Mouse (Mus musculus): ENCODE data around the gene Rnf43.

The Rnf43 gene

DNA sequence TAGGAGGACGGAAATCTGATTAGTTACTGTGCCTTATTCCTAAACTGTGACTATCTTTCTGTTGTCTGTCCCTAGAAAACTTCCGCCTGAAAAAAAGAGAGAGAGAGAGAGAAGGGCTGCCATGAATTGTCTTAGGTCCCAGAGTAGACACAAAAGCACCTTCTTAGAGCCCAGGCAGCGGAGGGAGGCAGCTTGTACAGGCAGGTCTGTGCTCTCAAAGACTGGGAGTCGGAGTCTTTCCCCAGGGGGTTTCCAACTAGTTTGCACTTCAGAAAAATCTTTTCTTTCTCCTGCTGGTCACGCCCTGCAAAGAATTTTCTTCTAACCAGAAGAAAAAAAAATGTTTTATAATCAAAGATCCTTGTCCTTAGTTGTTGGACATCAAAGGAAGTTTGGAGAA, 15.2 kb downstream of the Rnf43 start:
- no peak for DNase-seq (ENCODE audit: low spot score)

DNA sequence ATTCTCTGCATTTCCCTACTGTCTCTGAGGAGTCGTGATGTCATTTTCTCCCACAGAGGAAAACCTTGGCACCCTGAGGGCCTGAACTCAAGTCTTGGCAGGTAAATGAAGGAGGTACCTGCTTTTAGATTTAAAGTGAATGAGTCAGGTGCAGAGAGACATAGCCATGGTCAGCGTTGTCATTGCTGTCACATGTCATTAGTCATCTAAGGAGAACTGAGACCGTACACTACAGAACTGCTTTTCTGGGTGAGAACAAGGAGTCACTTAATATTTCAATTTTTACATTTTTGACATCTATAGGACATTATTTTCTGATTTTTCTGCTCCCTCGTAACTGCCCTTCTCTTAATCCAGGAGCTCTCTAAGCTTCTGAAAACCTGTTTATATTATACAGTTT, 16.0 kb downstream of the Rnf43 start:
- DNase-seq (ENCODE audit: low spot score) = no peak

DNA sequence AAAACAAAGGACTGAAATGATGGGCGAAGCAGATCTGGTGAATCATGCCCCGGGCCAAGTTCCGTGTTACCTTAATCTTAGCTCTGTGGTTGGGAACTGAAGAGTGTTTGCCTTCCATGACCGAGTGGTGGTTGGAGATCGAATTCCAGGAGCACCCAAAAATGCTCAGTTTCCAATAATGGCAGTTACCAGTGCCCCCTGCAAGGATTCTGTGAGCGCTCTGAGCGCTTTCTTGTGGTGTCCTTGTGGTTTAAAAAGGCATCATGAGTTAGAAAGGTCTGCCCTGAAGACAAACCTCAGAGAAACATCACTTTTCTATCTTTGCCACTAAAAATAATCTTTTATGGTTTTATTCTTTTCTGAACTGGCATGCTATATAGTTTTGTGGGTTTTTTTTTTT, 16.5 kb downstream of the Rnf43 start:
- DNase-seq (ENCODE audit: low spot score) = peak; percentile 55

DNA sequence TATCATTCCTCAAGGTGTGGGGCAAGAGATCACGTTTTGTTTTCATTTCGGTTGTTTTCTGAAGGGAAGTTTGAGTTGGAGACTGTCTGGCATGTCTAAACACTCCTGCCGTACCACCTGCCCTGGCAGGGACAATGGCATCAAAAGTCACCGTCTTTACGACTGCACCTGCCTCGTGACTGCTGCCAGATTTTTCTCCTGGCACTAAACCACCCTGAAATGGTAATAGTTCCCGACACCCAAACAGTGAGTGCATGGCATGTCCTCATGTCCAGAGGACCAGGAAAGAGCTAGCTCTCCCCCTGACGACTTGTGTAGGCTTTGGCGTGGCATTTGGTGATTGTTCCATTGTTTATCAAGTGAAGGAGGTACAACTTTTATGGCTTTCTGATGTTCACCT, 18.3 kb downstream of the Rnf43 start:
- DNase-seq (ENCODE audit: low spot score) = no peak

DNA sequence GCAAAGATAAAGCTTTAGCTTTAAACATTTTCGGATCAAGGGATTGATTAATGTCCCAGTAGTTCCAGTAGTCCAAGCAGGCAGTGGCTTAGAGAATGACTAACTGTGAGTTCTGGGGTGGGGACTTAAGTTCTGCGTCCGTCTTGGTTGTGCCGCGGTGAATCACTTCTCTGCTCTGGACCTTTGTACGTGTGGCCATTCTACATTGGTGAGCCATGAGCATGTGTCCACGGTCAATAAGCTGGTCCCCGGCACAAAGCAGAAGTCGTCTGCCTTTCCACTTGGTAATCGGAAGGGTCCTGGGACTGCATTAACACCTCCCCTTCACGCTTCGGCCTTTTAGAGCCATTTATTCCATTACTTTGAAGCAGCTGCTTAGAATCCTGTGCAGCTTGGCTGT, 19.6 kb downstream of the Rnf43 start:
- DNase-seq (ENCODE audit: low spot score) = no peak

DNA sequence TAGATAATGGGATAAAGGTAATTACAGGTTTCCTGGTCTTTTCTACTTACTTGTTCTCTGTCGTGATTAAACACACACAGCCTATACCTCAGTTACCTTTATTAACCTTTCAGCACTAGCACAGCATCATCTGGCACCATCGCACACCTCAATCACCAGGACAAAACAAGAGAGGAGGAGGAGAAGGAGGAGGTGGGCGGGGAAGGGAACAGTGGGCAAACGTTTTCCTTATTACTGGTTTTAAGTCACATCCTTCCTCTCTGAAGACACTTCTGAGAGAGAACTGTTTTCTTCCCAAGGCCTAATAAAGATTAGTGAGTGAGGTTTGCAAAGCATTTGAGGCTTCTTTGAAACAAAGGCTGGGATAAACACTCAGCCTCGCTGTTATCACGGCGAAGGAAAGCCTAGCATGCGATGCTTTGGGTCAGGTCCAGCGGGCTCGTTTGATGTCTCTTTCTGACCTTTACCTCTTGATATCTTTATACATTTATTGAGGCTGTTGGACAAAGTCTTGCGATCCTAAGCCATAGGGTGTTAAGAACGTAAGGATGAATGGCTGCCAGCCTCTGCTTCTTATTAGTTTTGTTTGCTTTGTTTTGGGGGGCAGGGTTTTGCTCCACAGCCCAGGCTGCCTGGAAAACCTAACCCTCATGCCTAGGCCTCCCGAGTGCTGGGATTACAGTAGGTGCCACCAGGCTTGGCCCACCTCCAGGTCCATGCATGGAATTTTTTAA, 20.5 kb downstream of the Rnf43 start:
- no peak for DNase-seq (ENCODE audit: low spot score)

DNA sequence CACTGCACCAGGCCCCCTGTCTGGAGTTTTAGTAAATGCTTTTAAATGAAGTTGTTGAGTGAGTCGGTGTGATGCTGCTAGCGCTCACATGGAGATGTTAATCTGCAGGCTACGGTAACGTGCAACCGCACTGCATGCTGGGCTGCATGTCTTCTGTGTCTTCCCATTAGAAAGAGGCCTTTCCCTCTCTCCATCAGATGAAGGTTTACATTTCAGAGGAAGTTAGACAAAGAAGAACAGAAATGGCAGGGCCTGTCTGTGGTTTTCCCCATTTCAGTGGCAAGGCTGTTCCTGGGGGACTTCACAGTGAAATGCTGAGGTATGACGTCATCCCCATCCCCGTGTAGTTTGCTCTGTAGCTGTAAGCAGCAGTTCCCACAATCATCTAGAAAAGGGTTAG, 23.9 kb downstream of the Rnf43 start:
- no peak for DNase-seq (ENCODE audit: low spot score)

DNA sequence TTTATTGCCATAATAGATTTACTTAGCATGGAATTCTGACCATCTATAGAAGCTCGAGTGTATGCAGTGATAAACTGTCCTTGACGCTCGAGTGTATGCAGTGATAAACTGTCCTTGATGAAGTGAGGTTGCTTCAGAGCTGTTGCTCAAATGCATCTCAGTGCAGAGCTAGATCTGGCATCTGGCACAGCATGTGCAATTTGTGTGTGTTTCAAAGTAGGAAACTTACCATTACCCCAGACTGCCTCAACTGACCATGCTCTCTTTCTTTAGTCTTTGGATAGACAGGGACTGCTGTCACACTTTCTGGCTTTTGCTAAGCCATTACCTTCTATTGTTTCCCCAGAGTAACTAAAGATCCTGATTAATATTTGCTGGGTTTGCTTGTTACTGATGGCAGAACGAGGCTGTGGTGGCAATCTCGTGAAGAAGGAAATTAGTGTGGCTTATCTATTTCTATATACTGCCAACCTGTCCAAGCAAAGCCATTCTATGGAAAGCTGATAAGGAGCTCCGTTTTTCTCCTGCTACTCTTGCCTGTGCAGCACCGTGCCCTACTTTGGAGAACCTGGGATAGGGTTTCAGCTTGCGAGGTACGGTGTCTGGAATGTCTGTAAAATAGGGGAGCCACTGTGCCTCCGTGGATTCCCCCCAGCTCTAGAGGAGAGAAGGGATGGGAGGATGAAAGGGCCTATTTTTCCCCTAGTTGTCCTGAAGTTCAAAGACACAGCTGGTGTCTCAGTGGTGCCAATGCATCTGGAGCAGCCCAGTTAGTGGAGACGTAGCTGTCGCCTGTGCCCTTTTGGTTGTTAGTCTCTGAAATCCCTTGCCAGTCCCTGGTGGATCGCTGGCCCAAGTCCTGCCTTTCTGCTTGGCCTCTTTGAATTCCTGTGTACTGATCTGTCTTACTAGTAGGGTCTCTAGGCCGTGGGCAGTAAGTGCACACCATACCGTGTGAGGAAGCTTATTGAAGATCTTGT, 25.0 kb downstream of the Rnf43 start:
- no peak for DNase-seq (ENCODE audit: low spot score)

DNA sequence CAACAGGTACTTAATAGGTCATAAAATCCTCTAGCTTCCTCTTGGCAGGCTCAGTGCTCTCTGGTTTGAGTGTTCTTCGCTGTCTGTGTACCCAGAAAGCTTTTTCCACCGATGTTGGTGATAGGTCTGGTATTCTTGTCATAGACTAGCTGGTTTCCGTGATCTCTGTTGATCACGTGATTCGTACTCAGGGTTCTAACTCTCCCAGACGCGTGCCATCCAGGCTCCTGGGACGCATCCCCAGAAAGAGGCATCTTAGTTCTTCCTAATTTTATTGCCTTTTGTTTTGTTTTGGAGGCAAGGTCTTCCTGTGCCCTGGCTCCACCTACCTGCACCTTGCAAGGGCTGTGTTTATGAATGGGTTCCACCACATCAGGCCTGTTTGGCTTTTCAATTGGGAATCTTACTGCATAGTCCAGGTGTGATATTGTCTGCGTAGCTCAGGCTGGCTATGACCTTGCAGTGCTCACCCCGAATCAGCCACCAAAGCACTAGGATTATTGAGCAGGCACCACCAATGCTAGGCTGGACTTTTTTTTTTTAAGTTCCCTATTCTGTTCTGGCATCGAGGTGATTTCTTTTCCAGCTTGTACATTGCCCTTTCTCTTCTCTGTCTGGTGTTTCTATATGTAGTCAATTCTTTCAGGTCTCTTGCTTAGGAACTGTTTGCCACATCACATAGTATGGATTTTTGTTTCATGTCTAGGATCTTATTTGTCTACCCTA, 26.1 kb downstream of the Rnf43 start:
- DNase-seq (ENCODE audit: low spot score) = no peak

DNA sequence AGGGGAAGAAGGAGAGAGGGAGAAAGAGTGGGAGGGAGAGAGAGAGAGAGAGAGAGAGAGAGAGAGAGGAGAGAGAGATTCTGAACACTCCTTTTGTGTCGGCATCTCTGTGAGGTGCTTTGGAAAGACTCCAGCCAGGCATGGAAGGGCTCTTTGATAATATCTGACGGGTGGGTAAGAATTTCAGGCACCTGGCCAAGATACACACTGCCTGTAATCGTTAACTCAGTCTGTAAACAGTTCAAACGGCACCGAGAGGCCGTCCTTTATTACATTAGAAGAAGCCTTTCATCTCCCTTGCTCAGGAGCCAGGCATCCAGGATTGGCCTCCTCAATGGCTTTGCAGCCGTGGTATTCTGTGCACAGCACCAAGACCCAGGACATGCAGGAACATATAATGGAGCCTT, 26.9 kb downstream of the Rnf43 start:
- DNase-seq (ENCODE audit: low spot score) = no peak

DNA sequence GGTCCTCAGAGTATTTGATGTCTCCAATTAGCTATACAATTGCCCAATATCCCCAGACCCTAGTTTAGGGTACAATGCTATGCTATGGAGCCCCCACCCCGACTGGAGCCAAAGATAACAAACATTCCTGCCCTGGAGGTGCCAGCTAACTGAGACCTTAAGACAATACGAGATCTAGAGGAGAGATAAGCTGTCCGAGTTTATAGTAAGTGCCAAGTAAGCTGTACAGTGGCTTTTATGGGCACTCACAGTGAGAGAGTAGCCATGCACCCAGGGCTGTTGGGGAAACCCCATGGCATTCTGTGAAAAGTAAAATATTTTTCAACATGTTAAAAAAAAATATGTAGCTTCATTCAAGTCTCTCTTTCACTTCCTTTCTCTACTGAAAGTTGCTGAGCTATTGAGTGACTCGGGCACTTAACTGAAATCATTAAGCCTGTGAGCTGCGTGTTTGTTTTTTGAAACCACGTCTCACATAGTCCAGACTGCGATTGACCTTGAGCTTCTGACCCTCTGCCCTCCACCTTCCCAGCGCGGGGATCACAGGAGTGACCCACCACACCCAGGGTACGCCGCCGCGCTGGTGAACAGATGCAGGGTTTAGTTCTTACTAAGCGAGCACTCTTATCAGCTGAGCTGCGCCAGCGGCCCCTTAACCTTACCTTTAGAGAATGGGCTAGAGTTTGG, 27.7 kb downstream of the Rnf43 start:
- DNase-seq (ENCODE audit: low spot score) = no peak

DNA sequence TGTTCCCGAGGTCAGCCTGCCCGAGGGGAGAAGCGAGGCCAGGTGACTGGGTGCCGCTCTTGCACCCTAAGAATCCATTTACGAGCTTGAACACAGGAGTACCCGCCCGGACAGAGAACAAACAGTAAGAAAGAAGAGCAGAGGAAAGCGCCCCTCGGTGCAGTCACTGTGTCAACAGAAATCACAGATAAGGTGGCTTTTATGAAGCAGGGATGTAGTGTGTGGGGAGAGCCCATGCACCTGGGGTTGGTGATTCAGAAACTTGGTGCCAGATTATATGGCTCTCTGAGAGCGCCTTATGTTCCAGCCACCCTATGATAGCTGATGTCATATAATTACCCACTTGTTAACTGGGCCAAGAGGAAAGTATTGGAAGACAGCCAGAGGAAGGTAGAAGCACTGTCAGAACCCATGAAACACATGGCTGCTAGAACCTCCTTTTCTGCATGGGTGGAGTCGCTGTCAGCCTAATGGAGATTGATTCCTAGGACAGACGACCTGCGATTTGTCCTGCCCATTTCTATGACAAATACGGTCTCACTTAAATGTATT, 34.7 kb downstream of the Rnf43 start:
- DNase-seq (ENCODE audit: low spot score) = no peak

DNA sequence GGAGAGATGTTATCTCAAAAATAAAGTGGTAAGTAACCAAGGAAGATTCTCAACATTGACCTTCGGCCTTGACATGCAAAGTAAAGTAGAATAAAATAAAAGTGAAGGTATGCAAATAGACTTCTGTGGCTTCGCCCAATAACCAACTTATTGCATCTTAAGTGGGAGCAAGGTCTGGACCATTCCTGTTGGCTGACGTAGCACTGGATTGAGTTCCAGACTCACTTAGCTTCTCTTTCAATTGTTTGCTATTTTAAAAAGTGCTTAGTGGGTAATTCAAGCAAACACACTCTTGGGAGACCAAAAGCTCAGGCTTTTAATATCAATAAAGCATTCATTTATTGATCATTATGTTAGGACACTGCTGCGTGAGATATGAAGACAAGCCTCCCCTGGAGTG, 35.6 kb downstream of the Rnf43 start:
- DNase-seq (ENCODE audit: low spot score) = no peak

DNA sequence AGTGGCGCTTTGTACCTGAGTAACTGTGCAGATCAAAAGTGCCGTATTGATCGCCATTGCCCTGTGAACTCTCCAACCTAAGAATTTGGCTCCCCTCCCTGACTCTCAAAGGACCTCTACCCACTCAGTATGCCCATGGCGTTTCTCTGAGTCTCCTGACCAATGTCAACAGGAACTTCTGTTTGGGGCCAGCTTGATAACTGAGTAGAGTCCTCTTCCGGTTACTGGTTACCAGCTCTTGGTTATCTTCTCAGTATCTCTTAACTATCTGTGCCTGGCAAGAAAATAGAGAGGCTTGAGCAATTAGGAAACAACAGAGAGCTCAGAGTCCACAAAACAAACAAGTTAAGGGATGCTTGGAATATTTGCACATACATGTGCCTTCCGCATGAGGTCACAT, 38.6 kb downstream of the Rnf43 start:
- no peak for DNase-seq (ENCODE audit: low spot score)

DNA sequence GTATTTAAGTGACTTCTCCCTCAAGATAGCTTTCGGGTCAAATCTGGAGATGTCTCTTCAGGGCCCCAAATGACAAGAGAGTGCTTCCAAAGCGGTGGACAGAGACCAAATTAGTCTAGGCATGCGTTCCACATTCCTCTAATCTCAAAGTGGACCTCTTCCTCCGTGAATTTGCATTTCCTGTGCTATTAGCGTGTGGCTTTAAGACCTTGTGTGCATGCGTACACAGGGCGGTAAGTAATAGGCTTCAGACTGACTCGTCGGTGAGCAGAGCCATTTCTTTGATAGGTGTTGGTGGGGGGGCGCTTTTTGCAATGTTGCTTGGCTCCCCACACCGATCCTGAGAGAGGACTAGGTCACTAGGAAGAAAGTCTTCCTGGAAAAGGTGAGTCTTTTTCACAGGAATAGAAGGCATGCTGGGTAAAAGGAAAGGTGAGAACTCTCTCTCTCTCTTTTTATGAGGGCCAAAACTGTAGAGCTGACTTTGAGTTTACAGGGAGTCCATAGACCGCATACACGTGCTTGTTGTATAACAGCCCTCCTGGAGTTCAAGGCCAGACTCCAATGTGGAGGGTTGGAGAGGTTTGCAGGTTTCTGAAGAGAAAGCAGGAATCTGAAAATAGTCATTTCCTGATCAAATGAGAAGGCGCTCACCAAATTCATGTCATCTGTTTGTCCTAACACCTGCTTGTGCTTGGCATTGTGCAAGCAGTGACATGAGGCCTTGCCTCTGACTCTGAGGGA, 39.5 kb downstream of the Rnf43 start:
- DNase-seq (ENCODE audit: low spot score) = no peak

DNA sequence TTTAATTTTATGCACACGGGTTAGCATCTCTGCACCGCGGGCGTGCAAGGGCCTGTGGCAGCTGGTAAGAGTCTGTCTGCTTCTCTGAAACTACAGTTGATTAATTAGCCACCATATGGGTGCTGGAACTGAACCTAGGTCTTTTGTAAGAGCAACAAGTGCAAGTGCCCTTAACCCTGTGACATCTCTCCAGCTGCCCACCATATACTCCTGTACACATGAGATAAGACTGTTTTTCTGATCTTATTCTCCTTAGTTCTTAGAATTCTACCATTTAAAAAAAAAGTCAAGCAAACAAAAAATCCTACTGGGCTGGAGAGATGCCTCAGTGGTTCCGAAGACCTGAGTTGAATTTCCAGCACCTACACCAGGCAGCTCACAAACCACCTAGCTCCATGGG, 41.1 kb downstream of the Rnf43 start:
- no peak for DNase-seq (ENCODE audit: low spot score)

DNA sequence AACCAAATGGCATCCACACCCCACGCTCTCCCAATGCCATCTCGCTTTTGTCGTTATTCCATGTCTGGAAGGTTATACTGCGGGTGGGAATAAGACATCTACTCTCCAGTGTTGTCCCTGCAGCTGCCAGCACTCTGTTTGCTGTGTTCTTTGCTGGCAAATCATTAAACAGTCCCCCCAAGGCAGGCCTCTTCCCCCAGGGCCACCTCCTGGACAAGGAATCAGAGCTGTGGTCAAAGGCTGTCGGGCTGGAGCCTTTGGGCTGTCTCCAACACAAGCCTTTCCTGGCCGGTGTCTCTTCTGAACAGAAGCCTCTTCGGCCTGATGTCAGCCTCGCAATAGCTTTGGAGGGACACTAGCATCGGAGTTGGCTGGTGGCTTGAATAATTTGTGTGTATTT, 41.8 kb downstream of the Rnf43 start:
- DNase-seq (ENCODE audit: low spot score) = no peak

DNA sequence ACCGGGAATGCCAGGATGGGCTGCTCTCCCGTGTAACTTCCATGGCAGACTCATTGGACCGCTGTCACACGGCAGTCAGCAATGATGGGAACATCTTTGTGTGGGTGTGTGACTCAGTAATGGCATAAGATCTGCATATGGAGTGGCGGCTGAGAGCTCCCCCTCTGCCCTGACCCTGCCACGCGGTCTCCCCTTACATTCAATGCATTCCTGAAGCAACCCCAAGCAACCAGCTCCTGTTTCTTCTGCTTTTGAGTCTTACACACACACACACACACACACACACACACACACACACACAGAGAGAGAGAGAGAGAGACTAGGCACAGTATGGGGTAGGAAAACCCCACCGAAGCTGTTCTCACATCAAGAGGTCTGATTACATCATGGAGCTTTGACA, 45.0 kb downstream of the Rnf43 start:
- no peak for DNase-seq (ENCODE audit: low spot score)

DNA sequence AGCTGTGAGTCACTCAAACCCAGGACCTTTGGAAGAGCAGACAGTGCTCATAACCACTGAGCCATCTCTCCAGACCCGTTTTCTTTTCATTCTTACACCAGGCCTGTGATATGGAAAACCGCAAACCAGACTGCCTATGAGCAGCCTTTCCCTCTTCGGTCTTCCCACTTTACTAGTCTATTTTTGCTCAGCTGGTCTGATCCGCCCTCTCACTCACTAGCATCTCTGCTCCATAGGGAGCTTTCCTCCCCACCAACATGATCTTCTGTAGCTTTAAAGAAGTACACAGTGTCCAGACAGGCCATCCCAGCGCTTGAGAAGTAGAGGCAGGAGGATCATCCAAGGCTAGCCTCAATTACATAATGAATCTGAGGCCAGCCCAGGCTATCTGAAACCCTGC, 46.5 kb downstream of the Rnf43 start:
- no peak for DNase-seq (ENCODE audit: low spot score)

DNA sequence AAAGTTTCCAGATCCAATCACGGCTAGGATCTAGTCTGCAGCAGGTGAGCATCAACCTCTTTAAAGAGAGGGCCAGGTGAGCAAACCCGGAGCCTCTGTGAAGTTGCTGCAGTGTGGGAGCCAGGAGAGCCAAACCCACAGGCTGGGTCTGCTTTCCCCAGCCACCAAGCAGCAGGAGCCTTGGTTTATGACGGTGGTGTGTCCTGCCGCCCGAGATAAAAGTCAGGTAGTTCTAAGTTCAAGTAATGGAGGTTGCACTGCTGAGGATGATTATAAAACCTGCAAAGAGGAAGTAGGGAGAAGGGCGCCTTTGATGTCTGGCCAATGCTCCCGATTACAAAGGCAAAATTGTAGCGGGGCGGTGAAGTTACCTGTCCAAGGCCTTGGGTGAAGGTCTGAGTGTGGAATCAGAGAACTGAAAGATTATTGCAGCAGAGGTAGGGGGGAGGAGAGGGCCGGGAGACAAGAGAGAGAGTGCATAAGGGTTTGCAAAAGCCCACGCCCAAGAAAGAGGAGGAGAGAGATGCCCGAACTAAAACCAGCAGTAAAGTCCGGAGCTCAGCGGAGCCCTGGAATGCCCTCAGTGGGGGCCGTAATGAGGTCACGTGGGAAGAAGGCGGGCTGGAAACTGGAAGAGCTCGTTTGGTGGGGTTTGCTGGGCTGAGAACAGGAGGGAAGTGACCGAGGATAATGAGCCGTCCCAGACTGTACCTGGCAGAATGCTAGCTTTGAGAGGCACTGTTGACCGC, 47.2 kb downstream of the Rnf43 start:
- DNase-seq (ENCODE audit: low spot score) = peak; percentile 16
